Mouse (Mus musculus) yolk sac, embryonic 10.5 days (tissue): ENCODE data around the gene Spcs3.

Experiments
- DNase-seq: peaks from one replicate; pipeline ENCODE4 v3.0.0-alpha.2; 2017; ENCODE audit warnings: low spot score

Gene Spcs3

DNA sequence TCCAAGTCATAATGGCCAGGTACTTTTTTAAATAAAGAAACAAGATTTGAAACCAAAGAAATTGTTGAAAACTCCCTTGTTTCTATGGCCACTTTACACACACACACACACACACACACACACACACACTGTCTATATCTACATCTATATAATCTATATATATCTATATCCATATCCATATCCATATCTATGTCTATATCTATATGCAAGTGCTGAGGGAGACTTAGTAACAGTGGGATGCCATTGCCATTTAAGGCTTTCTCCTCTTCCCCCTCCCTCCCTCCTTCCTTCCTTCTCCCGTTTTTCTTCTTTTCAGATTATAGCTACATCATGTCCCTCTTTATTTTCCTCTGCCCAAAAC lies 21.7 kb downstream of the Spcs3 start:
- DNase-seq: no peak

DNA sequence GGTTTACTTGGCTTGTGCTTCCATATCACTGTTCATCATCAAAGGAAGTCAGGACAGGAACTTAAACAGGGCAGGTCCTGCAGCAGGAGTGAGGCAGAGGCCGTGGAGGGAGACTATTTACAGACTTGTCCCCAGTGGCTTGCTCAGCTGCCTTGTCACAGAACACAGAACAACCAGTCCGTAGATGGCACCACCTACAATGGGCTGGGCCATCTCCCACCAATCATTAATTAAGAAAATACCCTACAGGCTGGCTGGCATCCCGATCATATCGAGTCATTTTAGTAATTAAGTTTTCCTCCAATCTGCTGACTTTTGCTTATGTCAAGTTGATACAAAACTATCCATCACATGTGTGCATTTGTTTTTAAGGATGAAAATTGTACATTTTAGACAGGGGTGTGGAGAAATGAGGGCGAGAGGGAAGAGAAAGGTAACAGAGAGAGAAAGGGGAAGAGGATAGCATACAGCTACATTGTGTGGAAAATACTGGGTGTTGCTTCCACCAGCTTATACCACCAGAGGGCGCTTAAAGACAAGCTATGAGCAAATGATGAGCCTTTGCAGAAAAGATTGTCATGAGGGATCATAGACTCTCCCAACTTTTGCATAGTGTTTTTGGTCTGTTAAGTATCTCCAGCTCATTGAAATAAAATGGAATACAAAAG lies 22.2 kb downstream of the Spcs3 start:
- DNase-seq: peak; percentile 32

GRCm38 (mm10) chr8:54505060-54505459 lies 24.7 kb downstream of the Spcs3 start:
- no peak for DNase-seq

DNA sequence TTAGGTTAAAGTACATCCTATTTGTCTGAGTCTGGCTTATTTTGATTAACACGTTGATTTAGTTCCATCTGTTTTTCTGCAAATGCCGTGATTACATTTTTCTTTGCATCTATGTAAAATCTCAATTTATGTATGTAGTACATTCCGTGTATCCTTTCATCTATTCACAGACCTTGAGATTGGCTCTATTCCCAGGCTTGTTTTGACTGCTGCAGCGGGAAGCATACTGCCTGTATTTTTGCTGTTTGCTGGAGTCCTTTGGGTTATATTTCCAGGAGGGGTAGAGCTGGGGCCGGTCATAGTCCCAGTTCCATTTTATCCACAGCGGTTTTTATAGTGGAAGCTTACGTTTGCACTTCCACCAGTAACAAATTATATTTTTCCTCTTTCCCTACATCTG lies 26.7 kb downstream of the Spcs3 start:
- no peak for DNase-seq

DNA sequence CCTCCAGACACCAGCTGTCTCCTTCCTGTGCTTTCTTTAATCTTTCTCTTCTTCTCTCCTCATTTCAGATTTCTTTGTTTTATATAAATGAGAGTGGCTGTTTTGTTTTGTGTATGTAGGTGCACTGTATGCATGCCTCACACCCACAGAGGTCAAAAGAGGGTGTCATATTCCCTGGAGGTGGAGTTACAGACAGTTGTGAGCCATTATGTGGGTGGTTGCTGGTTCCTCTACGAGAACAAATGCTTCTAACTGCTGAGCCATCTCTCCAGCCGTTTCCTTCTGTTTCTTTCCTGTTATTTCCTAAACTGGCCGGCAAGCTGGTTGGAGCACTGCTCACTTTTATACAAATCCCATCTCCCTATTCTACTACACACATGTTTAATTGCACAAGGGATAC lies 35.9 kb downstream of the Spcs3 start:
- DNase-seq: no peak

GRCm38 (mm10) chr8:54493110-54493509 lies 36.7 kb downstream of the Spcs3 start:
- peak; percentile 11 for DNase-seq

GRCm38 (mm10) chr8:54491934-54492333 lies 37.9 kb downstream of the Spcs3 start:
- no peak for DNase-seq

- DNase-seq: peak; percentile 19
Observed at GRCm38 (mm10) chr8:54491057-54491690, 38.6 kb downstream of the Spcs3 start.

GRCm38 (mm10) chr8:54488437-54488836 lies 41.4 kb downstream of the Spcs3 start:
- no peak for DNase-seq

GRCm38 (mm10) chr8:54486555-54487273 lies 43.1 kb downstream of the Spcs3 start:
- no peak for DNase-seq
